Mouse (Mus musculus) embryonic fibroblast, embryonic 13.5 days (primary cell): ENCODE measurements around the gene Nkiras1. TPM values are rescaled to one million over a fixed set of nuclear protein-coding genes. Genes with fewer than 3 reads are reported as not detected.
"Not testable (repeated sequence)": the region's sequence is repeated elsewhere in the genome, so short reads cannot be mapped to it uniquely, and the experiment has no call there.

Experiments
- H3K27ac ChIP-seq: 2 replicates; pipeline ENCODE4 v1.5.1; 2012; ENCODE audit warnings: low read length, control low read depth, inconsistent platforms; ENCODE audit not compliant: insufficient read depth
- H3K4me1 ChIP-seq: 2 replicates; pipeline ENCODE4 v1.6.1; 2011; ENCODE audit warnings: low read length; ENCODE audit not compliant: control insufficient read depth, insufficient read depth
- H3K4me3 ChIP-seq: 2 replicates; pipeline ENCODE4 v1.5.1; 2011; ENCODE audit warnings: mild to moderate bottlenecking, control low read depth, low read length; ENCODE audit not compliant: insufficient read depth
- CTCF ChIP-seq: IDR thresholded peaks from 2 replicates; pipeline ENCODE4 v1.5.1; 2011; ENCODE audit warnings: mild to moderate bottlenecking, control low read depth, low read length, moderate library complexity, borderline replicate concordance; ENCODE audit not compliant: insufficient read depth
- POLR2A ChIP-seq: IDR thresholded peaks from 2 replicates; pipeline ENCODE4 v1.6.1; 2011; ENCODE audit warnings: low read depth, mild to moderate bottlenecking, control low read depth, low read length, moderate library complexity
- polyA plus RNA-seq: library from polyadenylated mRNA; stranded (reverse); fragments of >200 nt; gene quantifications from 2 replicates; pipeline ENCODE4 v1.2.4, GENCODE M21; 2011; ENCODE audit warnings: low read depth; ENCODE audit not compliant: missing spikeins, insufficient read length

Nkiras1 gene
- polyA plus RNA-seq, 1 experiment, result 18.6 TPM

DNA sequence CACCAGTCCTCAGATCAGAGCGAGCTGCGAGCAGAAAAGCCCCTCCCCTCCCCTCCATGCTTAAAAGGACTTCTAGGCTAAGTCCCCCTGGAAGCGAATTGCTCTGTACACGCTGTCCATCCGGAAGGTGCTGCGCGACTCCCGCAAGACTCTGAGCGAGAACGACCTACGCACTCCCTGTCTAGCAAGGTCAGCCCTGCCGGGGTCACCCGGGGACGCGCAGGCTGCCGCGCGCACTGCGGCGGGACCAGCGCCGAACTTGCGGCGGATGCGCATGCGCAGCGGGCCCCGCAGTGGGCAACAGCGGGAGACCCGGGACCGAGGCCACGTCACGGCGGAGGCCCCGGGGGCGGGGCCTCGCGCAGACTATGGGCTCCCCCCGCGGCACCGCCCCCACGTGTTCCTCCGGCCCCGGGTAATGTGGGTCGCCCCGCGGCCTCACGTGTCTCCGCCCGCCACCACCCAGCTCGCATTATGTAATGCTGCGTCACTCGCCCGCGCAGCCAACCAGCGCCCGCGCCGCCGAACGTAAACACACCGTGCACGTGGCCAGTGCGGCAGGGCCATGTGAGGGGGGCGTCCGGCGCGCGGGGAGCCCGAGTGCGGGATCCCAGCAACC lies 32.7 kb upstream of the Nkiras1 start:
- Histone ChIP-seq H3K4me1 (peaks cover 8% of the 10 kb centered on the region; the same call in 1 of the 2 replicates), H3K4me3 (peak overlapping the region; percentile 59), H3K27ac (peak overlapping the region; percentile 76)
- TF ChIP-seq CTCF (no peak), POLR2A (peak; percentile 72)

DNA sequence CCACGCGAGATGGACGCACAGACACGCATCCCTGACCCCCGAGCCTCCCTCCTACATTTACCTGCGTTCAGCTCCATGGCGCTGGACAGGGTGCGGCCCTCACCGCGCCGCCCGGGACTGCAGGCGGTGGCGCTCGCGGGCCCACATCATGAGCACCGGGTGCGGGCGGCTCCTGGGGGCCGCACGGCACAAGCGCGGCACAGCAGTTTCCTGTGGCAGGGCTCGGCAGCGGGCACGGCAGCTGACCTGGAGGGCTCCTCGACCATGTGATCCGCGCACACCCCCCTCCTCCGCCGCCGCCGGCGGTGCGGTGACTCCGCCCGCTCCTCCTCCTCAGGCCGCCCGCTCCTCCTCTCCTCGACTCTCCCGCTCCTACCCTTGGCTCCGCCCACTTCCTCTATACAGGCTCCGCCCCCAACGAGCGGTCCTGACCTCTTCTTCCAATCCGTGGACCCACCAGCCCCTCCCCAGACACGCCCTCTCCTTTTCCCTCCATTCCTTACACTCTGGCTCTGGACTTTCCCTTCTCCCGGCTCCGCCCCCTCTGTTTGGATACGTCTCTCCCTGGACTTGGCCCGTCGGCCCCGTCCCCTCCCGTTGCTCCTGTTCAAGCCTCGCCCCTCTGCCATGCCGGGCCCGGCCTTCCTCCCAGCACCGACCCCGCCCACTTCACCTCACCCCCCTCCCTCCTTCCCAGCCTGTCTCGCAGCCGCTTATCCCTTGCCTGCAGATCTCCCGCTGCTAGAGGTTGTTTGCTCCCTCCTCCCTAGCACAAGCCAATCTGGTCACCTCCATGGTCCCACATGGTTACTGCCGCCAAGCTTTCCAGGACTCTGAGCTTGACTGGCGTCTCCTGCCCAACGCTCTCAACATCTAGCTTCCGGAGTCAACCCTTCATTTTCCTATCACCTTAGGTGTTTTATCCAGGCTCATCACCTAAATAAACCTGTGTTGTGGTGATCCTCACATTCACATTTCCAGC lies 31.9 kb upstream of the Nkiras1 start, which contains the start of gene Nr1d2:
Gene Nr1d2, minus strand, starts transcription at position 378 of the 982 bp plus-strand sequence.
- TF ChIP-seq CTCF, result no peak
- peak; percentile 72 for TF ChIP-seq POLR2A

DNA sequence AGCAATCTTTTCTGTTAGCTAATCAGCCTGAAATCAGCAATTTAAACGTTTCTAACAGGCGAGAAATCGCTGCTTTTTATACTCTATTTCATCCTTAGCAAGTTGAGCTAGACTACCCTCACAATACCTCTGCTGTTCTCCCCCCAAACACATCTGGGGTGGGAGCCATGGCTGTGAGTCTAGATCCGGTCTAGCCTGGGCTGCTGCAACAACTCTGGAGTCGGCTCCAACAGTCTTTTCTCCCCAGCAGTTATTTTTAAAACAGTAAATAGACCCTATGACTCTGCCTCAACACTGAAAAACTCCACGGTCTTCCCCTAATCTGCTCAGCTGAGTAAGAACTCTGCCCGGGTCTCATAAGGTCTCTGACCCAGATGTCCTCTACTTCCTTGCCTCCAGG lies 30.8 kb upstream of the Nkiras1 start:
- no peak for TF ChIP-seq POLR2A
- no peak for TF ChIP-seq CTCF
- Histone ChIP-seq H3K4me3 (no peak overlapping the region), H3K27ac (no peak overlapping the region), H3K4me1 (peaks cover 3% of the 10 kb centered on the region; the same call in 1 of the 2 replicates)

More for the DNA sequence above, 31.9 kb upstream of the Nkiras1 start, which contains the start of gene Nr1d2:
- peak within 1 kb of the TSS; percentile 76 for H3K27ac ChIP-seq
- H3K4me3 ChIP-seq, result peak within 1 kb of the TSS; percentile 59
- peaks cover 8% of the 10 kb centered on the region; the same call in 1 of the 2 replicates for H3K4me1 ChIP-seq

DNA sequence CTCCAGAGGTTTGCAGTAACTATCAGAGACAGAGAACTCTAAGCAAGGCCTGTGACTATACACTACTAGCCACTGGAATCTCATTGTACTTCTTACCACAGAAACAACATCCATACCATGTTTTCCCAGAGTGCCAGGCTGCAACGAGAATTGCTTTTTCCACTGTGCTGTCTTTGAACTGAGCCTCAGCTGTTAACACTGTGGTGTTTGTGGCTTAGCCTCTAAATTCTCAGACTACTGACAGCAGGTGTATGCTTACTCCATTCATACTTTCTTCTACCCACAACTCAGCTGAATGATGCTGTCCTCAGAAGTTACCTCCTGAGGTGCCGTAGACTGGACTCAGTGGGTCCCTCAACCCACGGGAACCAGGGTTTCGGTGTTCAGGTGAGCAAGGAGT lies 29.1 kb upstream of the Nkiras1 start:
- H3K4me3 ChIP-seq, result no peak overlapping the region
- TF ChIP-seq CTCF (no peak), POLR2A (no peak)
- peaks cover 3% of the 10 kb centered on the region; the same call in 1 of the 2 replicates for H3K4me1 ChIP-seq
- no peak overlapping the region for H3K27ac ChIP-seq

DNA sequence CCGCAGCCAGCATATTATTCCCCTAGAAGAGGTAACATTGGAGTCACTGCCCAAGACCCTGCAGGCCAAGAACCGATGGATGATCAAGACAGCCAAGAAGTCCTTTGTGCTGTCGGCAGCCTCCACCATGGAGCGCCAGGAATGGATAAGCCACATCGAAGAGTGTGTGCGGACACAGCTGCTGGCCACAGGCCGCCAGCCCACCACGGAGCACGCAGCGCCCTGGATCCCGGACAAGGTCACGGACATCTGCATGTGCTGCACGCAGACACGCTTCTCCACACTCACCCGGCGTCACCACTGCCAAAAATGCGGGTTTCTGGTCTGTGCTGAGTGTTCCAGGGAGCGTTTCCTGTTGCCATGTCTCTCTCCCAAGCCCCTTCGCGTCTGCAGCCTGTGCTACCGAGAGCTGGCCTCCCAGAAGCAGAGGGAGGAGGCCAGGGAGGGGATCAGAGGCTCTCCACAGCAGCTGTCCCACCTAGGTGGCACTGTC lies 28.3 kb upstream of the Nkiras1 start:
- H3K27ac ChIP-seq, result no peak overlapping the region
- no peaks in the 10 kb centered on the region for H3K4me1 ChIP-seq
- TF ChIP-seq CTCF (no peak), POLR2A (no peak)

DNA sequence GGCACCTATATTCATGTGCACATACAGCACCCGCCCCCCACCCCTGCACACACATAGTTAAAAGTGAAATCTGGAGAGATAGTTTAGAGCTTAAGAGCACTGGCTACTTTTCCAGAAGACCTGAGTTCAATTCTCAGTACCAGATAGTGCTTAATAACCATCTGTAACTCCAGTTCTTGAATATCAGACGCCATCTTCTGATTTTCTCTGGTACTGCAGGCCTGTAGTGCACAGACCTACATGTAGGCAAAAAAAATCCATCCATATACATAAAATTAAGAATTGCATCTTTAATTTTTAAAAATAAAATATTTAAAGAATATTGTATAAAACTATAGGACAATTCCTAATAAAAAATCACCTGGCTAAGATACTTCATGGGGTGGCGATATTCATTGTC lies 9.7 kb upstream of the Nkiras1 start:
- Histone ChIP-seq H3K4me3 (no peak overlapping the region), H3K27ac (no peak overlapping the region), H3K4me1 (no peaks in the 10 kb centered on the region)
- TF ChIP-seq CTCF (no peak), POLR2A (no peak)

More for the DNA sequence above, 28.3 kb upstream of the Nkiras1 start:
- no peak overlapping the region for H3K4me3 ChIP-seq

DNA sequence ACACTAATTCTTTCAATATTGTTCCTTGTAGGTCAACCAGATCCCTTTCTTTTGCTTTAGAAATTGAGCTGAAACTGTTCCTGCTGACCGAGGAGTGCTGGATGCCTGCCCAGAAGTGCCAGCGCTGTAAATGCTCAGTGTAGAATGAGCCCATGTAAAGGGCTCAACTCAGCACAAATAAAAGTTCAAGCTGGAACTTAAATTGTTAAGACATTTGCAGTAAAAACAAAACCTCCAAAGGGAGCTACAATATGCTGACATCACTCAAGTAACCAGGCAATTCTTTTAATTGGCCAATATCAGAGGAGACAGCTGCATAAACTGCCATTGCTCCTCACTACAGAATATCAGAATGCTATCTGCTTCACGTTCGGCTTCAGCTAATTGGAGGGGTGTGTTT lies 7.5 kb upstream of the Nkiras1 start:
- TF ChIP-seq POLR2A (no peak), CTCF (no peak)
- Histone ChIP-seq H3K4me1 (no peaks in the 10 kb centered on the region), H3K4me3 (no peak overlapping the region), H3K27ac (no peak overlapping the region)

DNA sequence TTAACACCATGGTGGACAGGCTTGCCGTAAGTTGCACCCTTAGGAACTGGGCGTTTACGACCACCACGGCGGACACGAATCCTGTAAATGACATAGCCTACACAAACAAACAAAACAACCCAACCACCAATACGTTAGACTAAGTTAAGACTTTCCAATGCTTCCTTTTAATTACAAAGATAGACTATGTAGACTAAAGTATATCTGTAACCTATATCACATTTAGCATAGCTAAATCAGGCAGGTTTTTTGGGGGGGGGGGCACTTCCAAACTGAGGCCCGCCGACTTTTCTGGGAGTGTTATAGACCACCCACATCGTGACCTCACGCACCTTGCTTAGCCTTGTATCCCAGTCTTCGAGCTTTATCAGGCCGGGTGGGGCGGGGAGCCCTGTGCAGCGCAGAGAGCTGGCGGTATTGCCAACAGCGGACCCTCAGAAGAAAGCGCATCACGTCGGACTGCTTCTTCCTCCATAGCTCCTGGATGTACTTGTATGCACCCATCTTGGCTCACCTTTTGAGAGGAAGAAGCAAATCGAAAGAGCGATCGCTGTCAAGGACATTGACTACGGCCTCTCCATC lies 898 bp upstream of the Nkiras1 start:
- Histone ChIP-seq H3K4me3 (peak overlapping the region; percentile 95), H3K27ac (peak overlapping the region; percentile 46)
- TF ChIP-seq POLR2A, result peak; percentile 3; the same call in 1 of the 2 replicates
- H3K4me1 ChIP-seq, result not testable (repeated sequence)

DNA sequence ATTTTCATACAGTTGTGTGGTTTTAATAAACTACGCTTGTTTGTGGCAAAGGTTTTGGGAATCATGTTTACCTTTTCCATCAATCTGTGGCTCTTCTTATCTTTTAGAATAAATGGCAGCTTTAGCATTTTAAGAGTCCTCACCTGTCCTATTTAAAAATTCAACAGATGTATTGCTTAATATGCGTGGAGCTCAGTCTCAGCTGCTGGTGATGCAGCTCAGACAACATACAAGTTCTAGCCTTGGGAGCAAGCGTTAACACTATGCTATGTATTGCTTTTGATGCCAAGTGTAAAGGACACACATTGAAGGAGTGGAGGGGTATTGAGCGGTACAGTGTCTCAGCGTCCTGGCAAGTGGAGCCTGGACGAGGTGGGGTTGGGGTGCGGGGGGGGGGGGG lies 730 bp downstream of the Nkiras1 start:
- no peaks in the 10 kb centered on the region for H3K4me1 ChIP-seq
- peak overlapping the region; percentile 72 for H3K4me3 ChIP-seq
- TF ChIP-seq POLR2A (no peak), CTCF (no peak)
- no peak overlapping the region for H3K27ac ChIP-seq

DNA sequence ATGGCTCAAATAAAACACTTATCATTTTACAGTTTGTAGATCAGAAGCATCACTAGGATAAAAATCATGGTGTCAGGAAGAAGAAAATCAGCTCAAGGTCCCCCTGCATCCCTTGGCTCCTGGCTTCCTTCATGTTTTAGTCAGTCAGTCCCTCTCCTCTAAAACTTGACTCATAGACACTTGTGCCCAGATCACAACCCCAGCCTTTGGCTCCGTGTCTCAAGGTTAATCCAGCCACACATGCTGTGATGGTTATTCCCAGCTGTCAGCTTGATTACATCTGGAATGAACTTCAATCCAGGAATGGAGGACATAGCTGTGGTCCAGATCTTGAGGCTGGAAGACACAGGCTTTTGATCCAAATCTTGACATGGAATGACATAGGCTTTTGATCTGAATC lies 3.6 kb downstream of the Nkiras1 start:
- H3K4me3 ChIP-seq, result no peak overlapping the region
- no peak overlapping the region for H3K27ac ChIP-seq
- no peak for TF ChIP-seq POLR2A
- no peak for TF ChIP-seq CTCF
- no peaks in the 10 kb centered on the region for H3K4me1 ChIP-seq
